Mouse (Mus musculus) forebrain, embryonic 14.5 days (tissue): ENCODE data around the gene Selenof. TPM values are rescaled to one million over a fixed set of nuclear protein-coding genes. Genes with fewer than 3 reads are reported as not detected.

Experiments
- ATAC-seq: fragments of 200-750 bp; cut with Nextera tagmentation; 2 replicates; pipeline ENCODE4 v1.8.0; 2017; ENCODE audit warnings: mild to moderate bottlenecking, moderate library complexity
- DNase-seq: peaks from one replicate; pipeline ENCODE4 v3.0.0-alpha.2; 2015; ENCODE audit warnings: low spot score
- H3K27ac ChIP-seq: fragments of 300-500 bp; sonication (generic); 2 replicates; pipeline ENCODE4 v1.5.1; 2014; ENCODE audit warnings: low read depth, mild to moderate bottlenecking, control low read depth, low read length, moderate library complexity
- H3K27me3 ChIP-seq: fragments of 300-500 bp; sonication (generic); replicated peaks from 2 replicates; pipeline ENCODE4 v1.6.1; 2014; ENCODE audit warnings: low read length, control low read depth, mixed read lengths; ENCODE audit not compliant: control insufficient read depth, insufficient read depth
- H3K36me3 ChIP-seq: fragments of 300-500 bp; sonication (generic); 2 replicates; pipeline ENCODE4 v1.6.1; 2014; ENCODE audit warnings: low read length, control low read depth; ENCODE audit not compliant: control insufficient read depth, insufficient read depth
- H3K4me1 ChIP-seq: fragments of 300-500 bp; sonication (generic); 2 replicates; pipeline ENCODE4 v1.6.1; 2014; ENCODE audit warnings: antibody characterized with exemption, low read length, control low read depth; ENCODE audit not compliant: control insufficient read depth, insufficient read depth
- H3K4me2 ChIP-seq: fragments of 300-500 bp; sonication (generic); 2 replicates; pipeline ENCODE4 v1.6.1; 2014; ENCODE audit warnings: mild to moderate bottlenecking, control low read depth, low read length
- H3K4me3 ChIP-seq: fragments of 300-500 bp; sonication (generic); 2 replicates; pipeline ENCODE4 v1.5.1; 2014; ENCODE audit warnings: low read depth, low read length, control low read depth
- H3K9ac ChIP-seq: fragments of 300-500 bp; sonication (generic); 2 replicates; pipeline ENCODE4 v1.6.1; 2014; ENCODE audit warnings: mild to moderate bottlenecking, low read length, control low read depth, moderate library complexity
- H3K9me3 ChIP-seq: fragments of 300-500 bp; sonication (generic); replicated peaks from 2 replicates; pipeline ENCODE4 v1.6.1; 2016; ENCODE audit warnings: low read length, control low read depth, mixed read lengths; ENCODE audit not compliant: control insufficient read depth
- WGBS: fragments of 180-500 bp; shearing (Covaris S2); extraction: QIAGEN DNeasy Blood & Tissue Kit; methylation state at CpG from one replicate; pipeline ENCODE4 v1.1.7; 2014; 5-methylcytosine and 5-hydroxymethylcytosine counted together
- polyA plus RNA-seq: library from polyadenylated mRNA; unstranded; fragments of >200 nt; fragmentation: Nextera tagmentation; extraction: Ambion mirVana; gene quantifications from 2 replicates; pipeline ENCODE4 v1.2.1, GENCODE M21; 2014

Gene Selenof
- polyA plus RNA-seq, 1 experiment from 2014 or later: 577 TPM

- ATAC-seq: no peak
- H3K9me3 ChIP-seq: 0 out of 2 replicates have a peak, but pooled peaks cover 3% of the 10 kb centered on the region
- no peaks in the 10 kb centered on the region for H3K27me3 ChIP-seq
- no peak overlapping the region for H3K27ac ChIP-seq
- H3K4me1 ChIP-seq: peaks cover 3% of the 10 kb centered on the region; the same call in 1 of the 2 replicates
- H3K9ac ChIP-seq: no peak overlapping the region
- DNase-seq: no peak
- H3K4me2 ChIP-seq: no peak overlapping the region
- 84% methylated on average over 10 of the region's 10 CpGs for WGBS
- H3K36me3 ChIP-seq: no peaks in the 10 kb centered on the region
- no peak overlapping the region for H3K4me3 ChIP-seq
These were observed 44.6 kb downstream of the Selenof start for GRCm38 (mm10) chr3:144614698-144615097.

- 81% methylated on average over 9 of the region's 9 CpGs for WGBS
- H3K4me1 ChIP-seq: peaks cover 3% of the 10 kb centered on the region; the same call in 1 of the 2 replicates
- DNase-seq (peak; percentile 21), ATAC-seq (no peak)
- no peaks in the 10 kb centered on the region for H3K27me3 ChIP-seq
- H3K4me2 ChIP-seq: no peak overlapping the region
- H3K9me3 ChIP-seq: 0 out of 2 replicates have a peak, but pooled peaks cover 3% of the 10 kb centered on the region
- H3K36me3 ChIP-seq: no peaks in the 10 kb centered on the region
- H3K4me3 ChIP-seq: no peak overlapping the region
- H3K9ac ChIP-seq: no peak overlapping the region
- H3K27ac ChIP-seq: no peak overlapping the region
These were observed 45.4 kb downstream of the Selenof start for GRCm38 (mm10) chr3:144615459-144615858.

- ATAC-seq (peak; percentile 96), DNase-seq (peak; percentile 93)
- Histone ChIP-seq H3K4me1 (0 out of 2 replicates have a peak, but pooled peaks cover 2% of the 10 kb centered on the region), H3K9me3 (0 out of 2 replicates have a peak, but pooled peaks cover 3% of the 10 kb centered on the region), H3K4me3 (no peak overlapping the region), H3K27me3 (no peaks in the 10 kb centered on the region), H3K27ac (no peak overlapping the region; the same call in 1 of the 2 replicates), H3K36me3 (no peaks in the 10 kb centered on the region), H3K9ac (no peak overlapping the region), H3K4me2 (no peak overlapping the region)
- 24% methylated on average over 8 of the region's 8 CpGs for WGBS
These were observed 46.7 kb downstream of the Selenof start for GRCm38 (mm10) chr3:144616654-144617425.

GRCm38 (mm10) chr3:144617633-144618180, 47.6 kb downstream of the Selenof start:
- Histone ChIP-seq H3K27me3 (no peaks in the 10 kb centered on the region), H3K36me3 (no peaks in the 10 kb centered on the region), H3K27ac (no peak overlapping the region), H3K9ac (no peak overlapping the region), H3K4me3 (no peak overlapping the region), H3K4me1 (no peaks in the 10 kb centered on the region), H3K9me3 (0 out of 2 replicates have a peak, but pooled peaks cover 3% of the 10 kb centered on the region), H3K4me2 (no peak overlapping the region)
- DNase-seq (no peak), ATAC-seq (no peak)
- WGBS: 86% methylated on average over 10 of the region's 10 CpGs

GRCm38 (mm10) chr3:144622930-144623612, 53.0 kb downstream of the Selenof start:
- peak; percentile 81 for DNase-seq
- ATAC-seq: peak; percentile 97
- Histone ChIP-seq H3K36me3 (no peaks in the 10 kb centered on the region), H3K4me3 (no peak overlapping the region), H3K27me3 (no peaks in the 10 kb centered on the region), H3K4me2 (no peak overlapping the region), H3K9me3 (0 out of 2 replicates have a peak, but pooled peaks cover 3% of the 10 kb centered on the region), H3K27ac (peak overlapping the region; percentile 67), H3K9ac (no peak overlapping the region), H3K4me1 (no peaks in the 10 kb centered on the region)
- WGBS: 59% methylated on average over 13 of the region's 13 CpGs

GRCm38 (mm10) chr3:144625691-144626090, 55.6 kb downstream of the Selenof start:
- WGBS: 85% methylated on average over 5 of the region's 5 CpGs

GRCm38 (mm10) chr3:144628005-144628914, 58.2 kb downstream of the Selenof start:
- no peaks in the 10 kb centered on the region for H3K36me3 ChIP-seq
- H3K9ac ChIP-seq: no peak overlapping the region
- no peaks in the 10 kb centered on the region for H3K4me1 ChIP-seq
- no peaks in the 10 kb centered on the region for H3K27me3 ChIP-seq
- no peak overlapping the region for H3K4me2 ChIP-seq
- H3K9me3 ChIP-seq: no peaks in the 10 kb centered on the region
- no peak overlapping the region for H3K4me3 ChIP-seq
- no peak overlapping the region for H3K27ac ChIP-seq
- WGBS: 85% methylated on average over 11 of the region's 11 CpGs
- DNase-seq (no peak), ATAC-seq (no peak)

More at GRCm38 (mm10) chr3:144625691-144626090, 55.6 kb downstream of the Selenof start:
- no peaks in the 10 kb centered on the region for H3K36me3 ChIP-seq
- H3K27ac ChIP-seq: no peak overlapping the region
- ATAC-seq: no peak
- no peaks in the 10 kb centered on the region for H3K27me3 ChIP-seq
- no peaks in the 10 kb centered on the region for H3K9me3 ChIP-seq
- no peak overlapping the region for H3K4me2 ChIP-seq
- no peaks in the 10 kb centered on the region for H3K4me1 ChIP-seq
- no peak overlapping the region for H3K9ac ChIP-seq
- no peak for DNase-seq
- no peak overlapping the region for H3K4me3 ChIP-seq

- no peak for ATAC-seq
These were observed 58.8 kb downstream of the Selenof start for GRCm38 (mm10) chr3:144628915-144629230.

More at GRCm38 (mm10) chr3:144628915-144629230, 58.8 kb downstream of the Selenof start:
- H3K9me3 ChIP-seq: no peaks in the 10 kb centered on the region
- 83% methylated on average over 3 of the region's 3 CpGs for WGBS
- no peaks in the 10 kb centered on the region for H3K27me3 ChIP-seq
- H3K27ac ChIP-seq: no peak overlapping the region
- no peak overlapping the region for H3K4me2 ChIP-seq
- DNase-seq: no peak
- H3K4me1 ChIP-seq: no peaks in the 10 kb centered on the region
- H3K36me3 ChIP-seq: no peaks in the 10 kb centered on the region
- no peak overlapping the region for H3K4me3 ChIP-seq
- no peak overlapping the region for H3K9ac ChIP-seq
